Mouse (Mus musculus) heart, adult 11 months (tissue): ENCODE results near the gene Tbc1d8b.

Experiments used
- DNase-seq: peaks from one replicate; pipeline ENCODE4 v3.0.0; 2022

Gene Tbc1d8b

DNA sequence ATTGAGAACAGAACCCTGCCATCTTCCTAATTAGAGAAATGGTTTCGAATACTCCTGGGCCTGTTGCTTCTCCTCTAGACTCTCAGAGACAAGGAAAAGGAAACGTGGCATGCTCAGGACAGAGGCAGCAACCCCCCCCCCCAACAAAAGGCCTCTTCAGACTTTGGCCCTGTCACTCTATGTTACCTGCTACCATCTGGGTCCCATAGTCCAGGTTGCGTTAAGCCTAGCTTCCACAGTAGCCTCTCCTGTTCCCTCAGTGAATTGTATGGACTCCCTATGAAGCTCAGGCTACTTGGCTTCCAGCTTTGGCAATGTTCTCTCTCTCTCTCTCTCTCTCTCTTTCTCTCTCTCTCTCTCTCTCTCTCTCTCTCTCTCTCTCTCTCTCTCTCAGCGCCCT is 96.8 kb downstream of the Tbc1d8b start:
- no peak for DNase-seq

DNA sequence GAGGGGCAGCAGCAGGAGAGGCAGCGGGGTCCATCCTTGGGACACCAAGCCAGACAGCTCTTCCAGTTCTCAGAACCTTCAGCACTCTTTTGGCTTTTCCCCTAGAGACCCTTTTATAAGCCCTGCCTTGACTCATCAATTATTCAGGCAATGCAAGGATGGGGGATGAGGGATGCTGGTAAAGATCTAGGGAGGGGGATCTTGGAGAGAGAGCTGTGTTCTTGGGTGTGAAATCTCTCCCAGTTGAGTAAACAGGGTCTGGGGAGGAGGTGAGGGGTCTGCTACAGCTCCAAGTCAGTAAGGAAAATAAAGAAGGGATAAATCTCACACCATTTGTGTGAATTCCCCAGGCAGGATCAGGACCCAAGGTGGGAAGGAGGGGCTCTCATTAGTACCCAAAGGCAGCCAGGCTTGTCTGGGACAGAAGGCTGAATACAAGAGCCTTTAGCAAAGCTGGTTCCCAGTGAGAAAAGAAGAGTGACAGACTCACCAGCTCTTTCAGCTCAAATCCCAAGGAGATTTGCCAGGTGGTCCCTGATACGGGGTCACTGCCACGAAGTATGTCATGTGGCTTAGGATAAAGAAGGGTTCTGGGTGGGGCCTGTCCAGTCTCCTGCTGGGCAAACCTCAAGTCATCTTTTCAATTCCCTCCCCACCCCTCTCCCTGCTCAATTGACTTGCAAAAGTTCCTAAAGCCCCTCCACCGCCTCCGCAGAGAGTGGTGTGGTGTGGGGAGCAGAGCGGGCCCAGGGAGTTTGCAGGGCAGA is 97.7 kb downstream of the Tbc1d8b start, which contains the start of gene Ripply1:
TSS of gene Ripply1 (minus strand) at position 76 of the 767 bp plus-strand sequence.
- no peak for DNase-seq

DNA sequence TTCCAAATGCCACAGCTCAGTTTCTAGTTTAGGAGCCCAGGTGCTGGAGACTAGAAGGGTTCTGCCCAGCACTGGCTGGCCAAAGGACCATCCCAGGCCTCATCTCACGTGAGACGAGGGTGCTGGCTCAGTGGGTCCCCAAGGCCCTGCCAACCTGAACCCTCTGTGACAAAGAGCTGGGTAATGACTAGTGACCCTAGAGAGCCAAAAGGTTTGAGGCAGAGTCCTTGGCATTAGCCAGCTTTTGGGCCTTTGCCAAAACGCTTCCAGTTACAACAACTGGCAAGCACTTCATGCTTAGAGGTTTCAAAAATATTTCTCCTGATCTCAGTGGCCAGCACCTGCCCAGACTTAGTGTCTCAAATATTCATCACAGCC is 98.2 kb downstream of the Tbc1d8b start:
- DNase-seq: no peak

DNA sequence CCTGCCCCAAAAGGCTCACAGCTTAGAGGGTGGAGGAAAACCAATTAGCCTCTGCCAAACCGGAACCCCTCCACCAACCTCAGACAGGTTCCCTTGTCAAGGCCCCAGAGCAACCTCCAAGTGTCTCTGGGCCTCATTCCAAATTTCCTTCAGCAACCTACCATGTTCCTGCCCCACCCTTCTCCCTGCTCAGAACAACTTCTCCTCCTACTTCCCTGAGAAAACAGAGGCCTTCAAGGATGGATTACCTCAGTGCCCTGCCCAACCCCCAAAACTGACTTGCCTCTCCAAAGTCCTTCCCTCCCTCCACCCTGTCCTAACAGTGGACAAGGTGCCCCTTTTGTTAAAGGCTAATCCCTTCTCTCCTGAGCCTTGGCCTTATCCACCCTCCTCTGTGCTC is 101.0 kb downstream of the Tbc1d8b start:
- DNase-seq: peak; percentile 91

DNA sequence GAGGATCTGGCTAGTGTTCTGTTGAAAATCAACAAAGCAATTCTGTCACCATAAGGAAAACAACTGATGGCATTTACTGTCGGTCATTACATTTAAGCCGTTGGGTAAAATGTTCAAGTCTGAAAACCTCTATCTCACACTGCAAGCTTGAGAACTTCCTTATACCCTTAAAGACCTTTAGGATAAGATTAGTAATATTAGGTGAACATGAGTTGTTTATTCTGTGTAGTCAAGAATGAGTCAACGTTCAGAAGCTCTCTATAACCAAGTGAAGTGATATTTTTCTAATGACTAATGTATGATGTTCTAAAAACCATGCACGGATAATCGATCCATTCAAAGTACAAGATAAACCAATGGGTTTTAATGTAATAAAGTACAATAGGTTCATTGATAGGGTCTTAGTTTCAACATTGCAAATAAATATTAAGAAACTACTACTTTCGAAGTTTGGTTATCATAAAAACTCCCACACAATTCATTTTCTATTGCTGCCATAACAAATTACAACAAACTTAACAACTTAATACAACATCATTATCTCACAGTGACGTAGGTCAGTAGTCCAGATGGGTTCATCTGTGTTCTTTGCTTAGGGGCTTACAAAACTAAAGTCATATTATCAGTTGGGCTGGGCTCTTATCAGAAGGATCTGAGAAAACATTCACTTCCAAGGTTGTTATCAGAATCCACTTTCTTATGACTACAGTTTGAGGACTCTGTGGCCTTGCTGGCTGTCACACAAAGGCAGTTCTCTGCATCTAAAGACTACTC is 109.5 kb downstream of the Tbc1d8b start:
- DNase-seq: no peak

DNA sequence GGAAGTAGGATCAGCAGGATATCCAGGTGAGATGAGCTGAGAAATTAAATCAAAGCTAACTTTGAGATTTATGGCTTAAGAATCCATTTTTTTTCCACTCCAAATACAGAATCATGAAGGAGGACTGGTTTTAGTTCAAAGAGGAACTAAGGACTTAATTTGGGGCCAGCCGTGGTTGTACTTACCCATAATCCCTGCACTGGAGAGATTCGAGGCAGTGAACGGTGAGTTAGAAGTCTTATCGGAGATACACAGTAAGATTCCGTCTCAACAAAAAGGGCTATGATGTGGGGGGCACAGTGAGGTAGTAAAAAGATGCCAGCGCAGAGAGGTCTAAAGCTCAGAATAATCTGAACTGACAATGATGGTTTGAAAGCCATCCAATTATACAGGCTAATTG is 111.2 kb downstream of the Tbc1d8b start:
- DNase-seq: no peak

DNA sequence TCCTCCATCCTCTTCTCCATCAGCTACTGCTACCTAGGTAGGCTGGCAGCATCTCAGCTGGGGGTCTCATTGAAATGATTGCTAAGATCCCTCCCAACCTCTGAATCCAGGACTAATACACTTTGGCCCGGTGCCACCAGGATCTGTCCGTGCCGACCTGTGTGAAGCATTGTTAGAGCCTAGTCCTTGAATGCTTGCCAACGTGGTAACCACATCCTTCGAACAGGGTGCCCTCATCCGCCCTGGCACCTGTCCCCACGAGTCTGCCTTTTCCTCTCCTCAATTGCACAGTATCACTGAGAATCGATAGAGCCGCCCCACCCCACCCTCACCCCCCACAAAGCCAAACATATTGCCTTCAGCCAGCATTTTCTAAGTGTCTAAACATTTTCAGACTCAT is 113.1 kb downstream of the Tbc1d8b start:
- no peak for DNase-seq

DNA sequence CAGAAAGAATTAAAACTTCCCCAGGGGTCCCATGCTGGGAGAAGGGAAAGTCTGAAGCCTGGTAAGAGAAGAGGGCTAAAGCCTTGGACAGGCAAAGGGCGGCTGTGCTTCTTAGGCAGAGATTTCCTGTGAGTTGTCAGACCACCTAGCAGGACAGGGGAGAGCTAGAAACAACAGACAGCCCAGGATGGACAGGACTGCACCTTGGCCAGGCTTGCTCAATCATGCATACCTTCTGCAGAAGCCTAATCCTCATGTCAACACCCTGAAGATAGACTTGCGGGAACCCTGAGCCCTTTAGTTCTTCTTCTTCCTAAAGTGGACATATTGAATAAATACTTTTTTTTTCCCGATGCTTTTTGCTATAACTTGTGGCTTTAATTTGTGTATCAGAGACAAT is 115.2 kb downstream of the Tbc1d8b start:
- DNase-seq: no peak

DNA sequence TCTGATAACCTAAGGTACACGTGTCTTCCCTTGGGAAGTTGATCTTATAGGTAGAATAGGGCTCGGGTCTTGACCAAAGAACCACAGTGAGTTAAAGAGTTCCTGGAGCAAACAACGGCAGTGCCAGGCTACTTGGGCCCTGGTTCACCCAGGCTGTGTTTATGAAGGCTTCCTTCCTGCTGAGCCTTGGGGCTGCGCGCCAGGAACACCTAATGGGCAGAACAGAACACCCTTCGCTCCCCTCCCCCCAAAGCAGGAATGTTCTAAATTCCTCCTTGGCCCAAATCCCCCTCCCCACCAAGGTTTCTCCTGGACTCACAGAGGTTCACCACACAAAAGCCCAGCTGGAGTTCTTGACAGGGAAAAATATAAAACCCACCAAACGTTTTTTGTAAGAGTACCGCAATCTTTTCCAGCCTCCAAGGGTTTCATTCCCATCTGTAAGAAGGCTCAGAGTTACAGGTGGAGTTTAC is 115.6 kb downstream of the Tbc1d8b start, which contains the start of gene Cldn2:
TSS of gene Cldn2 (plus strand) at position 423 of the 473 bp plus-strand sequence.
- DNase-seq: no peak
